Mouse (Mus musculus): ENCODE measurements around the gene Zbtb16.

DNA sequence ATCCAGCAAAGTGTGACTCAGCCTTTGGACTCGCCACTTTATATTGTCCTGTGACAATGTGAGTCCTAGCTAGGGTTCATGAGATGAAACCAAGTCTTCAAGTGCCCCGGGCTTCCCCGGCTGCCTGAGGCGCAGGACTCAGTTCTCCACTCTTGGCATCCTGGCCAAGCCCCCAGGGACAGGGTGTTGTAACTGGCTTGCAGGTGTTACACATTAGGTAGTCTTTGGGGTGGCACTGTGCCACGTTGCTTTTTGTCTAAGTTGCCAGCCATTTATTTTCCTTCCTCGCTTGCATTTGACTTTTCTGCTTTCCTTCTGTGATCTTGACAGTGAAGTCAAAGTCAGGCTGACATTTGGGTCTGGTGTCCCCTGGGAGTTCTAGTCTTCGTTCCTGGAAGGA, 21.9 kb upstream of the Zbtb16 start:
- TF ChIP-seq CTCF (IDR thresholded peaks at IDR 0.05; ENCODE audit: borderline replicate concordance, insufficient read depth, low read length) (no peak), POLR2A (IDR thresholded peaks at IDR 0.05; ENCODE audit: low read depth, low read length) (no peak)
